In genomic region chr15:59174893-59175531, GRCm38 (mm10) we compare ENCODE assay signal across 10 mouse cellular contexts.
DNase-seq lines count a peak whose midpoint lies in the region; ATAC-seq lines count a peak whose summit lies in the region.
"Had no signal": no experiment of that assay in that cellular context is flagged by ENCODE, and none has a peak within 500 bp of the region (broad histone marks: within the 10 kb centered on the region; RNA-seq: fewer than 3 reads in every experiment).

No protein-coding gene starts in this region.

- ATAC-seq in hindbrain, embryonic 16.5 days: no peak
- ATAC-seq in neural tube, embryonic 13.5 days (ENCODE audit: low read depth): no peak; the same call in 1 of the 2 replicates
- ATAC-seq in hindbrain, embryonic 11.5 days (ENCODE audit: low FRiP score): peak; percentile 49; the same call in 1 of the 2 replicates
- ATAC-seq in stomach, embryonic 14.5 days (ENCODE audit: insufficient number of reproducible peaks, insufficient read depth, low FRiP score, low read depth): 0 out of 2 replicates have a peak, but pooled peaks have one; percentile 42
- no peak for ATAC-seq in granulocyte monocyte progenitor cell, adult 5-6 weeks (replicated peaks; ENCODE audit: poor library complexity, severe bottlenecking)
- ATAC-seq: liver, postnatal 0 days had no signal

- H3K27me3 ChIP-seq in hindbrain, embryonic 10.5 days (ENCODE audit: insufficient read depth, poor library complexity, severe bottlenecking): no peaks in the 10 kb centered on the region
- no peaks in the 10 kb centered on the region for H3K27me3 ChIP-seq in hindbrain, embryonic 16.5 days (replicated peaks; ENCODE audit: control insufficient read depth, insufficient read depth, low read length)
- no peaks in the 10 kb centered on the region for H3K27me3 ChIP-seq in neural tube, embryonic 13.5 days
- H3K27me3 ChIP-seq in hindbrain, embryonic 11.5 days (ENCODE audit: control insufficient read depth, insufficient read depth, low read length): no peaks in the 10 kb centered on the region
- no peaks in the 10 kb centered on the region for H3K27me3 ChIP-seq in stomach, embryonic 14.5 days (ENCODE audit: control insufficient read depth, insufficient read depth, low read length)

- H3K4me2 ChIP-seq in hindbrain, embryonic 16.5 days (ENCODE audit: low read length): no peak overlapping the region
- no peak overlapping the region for H3K4me2 ChIP-seq in neural tube, embryonic 13.5 days
- H3K4me2 ChIP-seq in hindbrain, embryonic 11.5 days (replicated peaks; ENCODE audit: low read depth, low read length): no peak overlapping the region
- H3K4me2 ChIP-seq in stomach, embryonic 14.5 days (replicated peaks; ENCODE audit: low read depth, low read length): no peak overlapping the region

- no peak overlapping the region for H3K4me3 ChIP-seq in hindbrain, embryonic 10.5 days
- H3K4me3 ChIP-seq in hindbrain, embryonic 16.5 days (ENCODE audit: low read length): no peak overlapping the region
- no peak overlapping the region for H3K4me3 ChIP-seq in neural tube, embryonic 13.5 days
- H3K4me3 ChIP-seq in hindbrain, embryonic 11.5 days (ENCODE audit: low read depth, low read length): no peak overlapping the region
- no peak overlapping the region for H3K4me3 ChIP-seq in stomach, embryonic 14.5 days (ENCODE audit: low read depth, low read length)

- peaks cover 33% of the 10 kb centered on the region for H3K4me1 ChIP-seq in hindbrain, embryonic 10.5 days (replicated peaks)
- H3K4me1 ChIP-seq in hindbrain, embryonic 16.5 days (ENCODE audit: control insufficient read depth, insufficient read depth, low read depth, low read length): no peaks in the 10 kb centered on the region
- peaks cover 15% of the 10 kb centered on the region for H3K4me1 ChIP-seq in neural tube, embryonic 13.5 days (replicated peaks)
- no peaks in the 10 kb centered on the region for H3K4me1 ChIP-seq in hindbrain, embryonic 11.5 days (replicated peaks; ENCODE audit: control insufficient read depth, insufficient read depth, low read length)
- peaks cover 17% of the 10 kb centered on the region; the same call in 1 of the 2 replicates for H3K4me1 ChIP-seq in stomach, embryonic 14.5 days (ENCODE audit: control insufficient read depth, insufficient read depth, low read length)

- 69% methylated on average over 8 of the region's 8 CpGs for WGBS in hindbrain, embryonic 10.5 days
- 64% methylated on average over 8 of the region's 8 CpGs for WGBS in hindbrain, embryonic 16.5 days
- WGBS in neural tube, embryonic 13.5 days: 74% methylated on average over 8 of the region's 8 CpGs
- WGBS in hindbrain, embryonic 11.5 days: 68% methylated on average over 8 of the region's 8 CpGs
- 45% methylated on average over 8 of the region's 8 CpGs for WGBS in stomach, embryonic 14.5 days

- DNase-seq in hindbrain, embryonic 10.5 days (ENCODE audit: low spot score): no peak
- no peak for DNase-seq in neural tube, embryonic 10.5 days (ENCODE audit: extremely low spot score, low spot score)
- no peak for DNase-seq in hindbrain, embryonic 11.5 days (ENCODE audit: low spot score)
- no peak for DNase-seq in kidney, postnatal 10 days
- DNase-seq: gastrocnemius, postnatal 14 days; liver, postnatal 0 days had no signal

- peak overlapping the region; percentile 83 for H3K27ac ChIP-seq in hindbrain, embryonic 10.5 days
- H3K27ac ChIP-seq in hindbrain, embryonic 16.5 days (ENCODE audit: low read depth, low read length): no peak overlapping the region
- peak overlapping the region; percentile 28; the same call in 1 of the 2 replicates for H3K27ac ChIP-seq in neural tube, embryonic 13.5 days (replicated peaks)
- H3K27ac ChIP-seq in hindbrain, embryonic 11.5 days (ENCODE audit: low read depth, low read length): peak overlapping the region; percentile 58; the same call in 1 of the 2 replicates
- H3K27ac ChIP-seq in stomach, embryonic 14.5 days (ENCODE audit: low read length): no peak overlapping the region

- no peak overlapping the region for H3K9ac ChIP-seq in hindbrain, embryonic 16.5 days (ENCODE audit: low read depth, low read length)
- H3K9ac ChIP-seq in neural tube, embryonic 13.5 days: no peak overlapping the region
- H3K9ac ChIP-seq in hindbrain, embryonic 11.5 days (ENCODE audit: low read depth, low read length): no peak overlapping the region
- no peak overlapping the region for H3K9ac ChIP-seq in stomach, embryonic 14.5 days (replicated peaks; ENCODE audit: low read depth, low read length)
- H3K9ac ChIP-seq: liver, postnatal 0 days had no signal

- H3K9me3 ChIP-seq in hindbrain, embryonic 10.5 days: no peaks in the 10 kb centered on the region
- no peaks in the 10 kb centered on the region for H3K9me3 ChIP-seq in hindbrain, embryonic 16.5 days (ENCODE audit: control insufficient read depth, low read length)
- H3K9me3 ChIP-seq in neural tube, embryonic 13.5 days: no peaks in the 10 kb centered on the region
- H3K9me3 ChIP-seq in hindbrain, embryonic 11.5 days (ENCODE audit: control insufficient read depth, low read length): no peaks in the 10 kb centered on the region
- no peaks in the 10 kb centered on the region for H3K9me3 ChIP-seq in stomach, embryonic 14.5 days (ENCODE audit: control insufficient read depth, low read depth, low read length)

- no peaks in the 10 kb centered on the region for H3K36me3 ChIP-seq in hindbrain, embryonic 10.5 days
- H3K36me3 ChIP-seq in hindbrain, embryonic 16.5 days (ENCODE audit: control insufficient read depth, insufficient read depth, low read length): no peaks in the 10 kb centered on the region
- H3K36me3 ChIP-seq in neural tube, embryonic 13.5 days: no peaks in the 10 kb centered on the region
- H3K36me3 ChIP-seq in hindbrain, embryonic 11.5 days (ENCODE audit: control insufficient read depth, insufficient read depth, low read length): no peaks in the 10 kb centered on the region
- no peaks in the 10 kb centered on the region for H3K36me3 ChIP-seq in stomach, embryonic 14.5 days (ENCODE audit: control insufficient read depth, insufficient read depth, low read length)

Comparison
In these comparisons a context has a peak if more than half of its experiments do, and no peak if none do; other contexts are left out.
1. H3K27ac ChIP-seq: peak in hindbrain, embryonic 10.5 days (single experiment), neural tube, embryonic 13.5 days (single experiment) and hindbrain, embryonic 11.5 days (single experiment); none in hindbrain, embryonic 16.5 days (single experiment) and stomach, embryonic 14.5 days (single experiment).
2. ATAC-seq: peak in hindbrain, embryonic 11.5 days (single experiment) and stomach, embryonic 14.5 days (single experiment); none in hindbrain, embryonic 16.5 days (single experiment), neural tube, embryonic 13.5 days (single experiment) and granulocyte monocyte progenitor cell, adult 5-6 weeks (single experiment).